15 mouse cellular contexts compared by ENCODE assay signal in genomic region chr9:27353082-27353481, GRCm38 (mm10). TPM values are rescaled to one million over a fixed set of nuclear protein-coding genes. Genes with fewer than 3 reads are reported as not detected.
"Had no signal": no experiment of that assay in that cellular context is flagged by ENCODE, and none has a peak within 500 bp of the region (broad histone marks: within the 10 kb centered on the region; RNA-seq: fewer than 3 reads in every experiment).

No protein-coding gene starts in this region.

- ATAC-seq: liver, postnatal 0 days; lung, postnatal 0 days; midbrain, embryonic 15.5 days had no signal

- DNase-seq: kidney, adult 11 months; kidney, adult 8-10 months; kidney, postnatal 4 days; layer of hippocampus, postnatal 36 days; liver; liver, postnatal 0 days; lung, embryonic 14.5 days; spleen, adult 18-20 months; thymus, adult 18-20 months; thymus, postnatal 36 days had no signal

RNA-seq across cellular contexts. Expression of gene Spata19, which starts 43.5 kb away (rescaled TPM):
- total RNA-seq: layer of hippocampus, adult 2 months; layer of hippocampus, postnatal 10 days; layer of hippocampus, postnatal 36 days; megakaryocyte, adult 5-6 weeks had no signal
